Mouse (Mus musculus) erythroblast, embryonic 14.5 days (primary cell): ENCODE measurements around the gene Rgs17.

Experiments used
- GATA1 ChIP-seq: IDR thresholded peaks from 2 replicates; pipeline ENCODE4 v1.6.1; 2012; ENCODE audit warnings: low read length, inconsistent platforms, mixed read lengths
- TAL1 ChIP-seq: IDR thresholded peaks from 3 replicates; pipeline ENCODE4 v1.6.1; 2012; ENCODE audit warnings: low read length, inconsistent platforms, mixed read lengths

- TF ChIP-seq TAL1 = no peak
- no peak for TF ChIP-seq GATA1
These were observed 64.1 kb downstream of the Rgs17 start for GRCm38 (mm10) chr10:5857996-5858549.
